Mouse (Mus musculus) bone marrow, adult 2 months (tissue): ENCODE data around the gene Daglb. TPM values are rescaled to one million over a fixed set of nuclear protein-coding genes. Genes with fewer than 3 reads are reported as not detected.

ENCODE experiments used
- H3K27ac ChIP-seq: fragments of 200-500 bp; 2 replicates; pipeline ENCODE4 v1.5.1; 2012; ENCODE audit warnings: low read depth, mild to moderate bottlenecking, control low read depth, inconsistent platforms, low read length; ENCODE audit not compliant: control insufficient read depth, poor library complexity, insufficient read depth
- H3K4me1 ChIP-seq: fragments of 200-500 bp; 2 replicates; pipeline ENCODE4 v1.6.1; 2011; ENCODE audit warnings: low read length; ENCODE audit not compliant: control insufficient read depth, insufficient read depth
- H3K4me3 ChIP-seq: fragments of 200-500 bp; replicated peaks from 2 replicates; pipeline ENCODE3; 2011; ENCODE audit warnings: mild to moderate bottlenecking, low read depth, low read length, control low read depth; ENCODE audit not compliant: control insufficient read depth
- CTCF ChIP-seq: fragments of 200-500 bp; IDR thresholded peaks from 2 replicates; pipeline ENCODE4 v1.5.1; 2011; ENCODE audit warnings: low read length, control low read depth; ENCODE audit not compliant: control insufficient read depth, insufficient read depth
- POLR2A ChIP-seq: fragments of 200-500 bp; IDR thresholded peaks from 2 replicates; pipeline ENCODE4 v1.6.1; 2011; ENCODE audit warnings: low read depth, mild to moderate bottlenecking, control low read depth, low read length, borderline replicate concordance; ENCODE audit not compliant: control insufficient read depth
- WGBS: fragments of 180-500 bp; shearing (Covaris S2); methylation state at CpG from one replicate; pipeline ENCODE4 v1.1.7; 2018; 5-methylcytosine and 5-hydroxymethylcytosine counted together
- polyA plus RNA-seq: library from polyadenylated mRNA; stranded (reverse); fragments of >200 nt; gene quantifications from 2 replicates; pipeline ENCODE4 v1.2.4, GENCODE M21; 2011; ENCODE audit warnings: low replicate concordance; ENCODE audit not compliant: missing spikeins, insufficient read depth, insufficient read length

Daglb gene
- polyA plus RNA-seq, 1 experiment, result 12.4 TPM

DNA sequence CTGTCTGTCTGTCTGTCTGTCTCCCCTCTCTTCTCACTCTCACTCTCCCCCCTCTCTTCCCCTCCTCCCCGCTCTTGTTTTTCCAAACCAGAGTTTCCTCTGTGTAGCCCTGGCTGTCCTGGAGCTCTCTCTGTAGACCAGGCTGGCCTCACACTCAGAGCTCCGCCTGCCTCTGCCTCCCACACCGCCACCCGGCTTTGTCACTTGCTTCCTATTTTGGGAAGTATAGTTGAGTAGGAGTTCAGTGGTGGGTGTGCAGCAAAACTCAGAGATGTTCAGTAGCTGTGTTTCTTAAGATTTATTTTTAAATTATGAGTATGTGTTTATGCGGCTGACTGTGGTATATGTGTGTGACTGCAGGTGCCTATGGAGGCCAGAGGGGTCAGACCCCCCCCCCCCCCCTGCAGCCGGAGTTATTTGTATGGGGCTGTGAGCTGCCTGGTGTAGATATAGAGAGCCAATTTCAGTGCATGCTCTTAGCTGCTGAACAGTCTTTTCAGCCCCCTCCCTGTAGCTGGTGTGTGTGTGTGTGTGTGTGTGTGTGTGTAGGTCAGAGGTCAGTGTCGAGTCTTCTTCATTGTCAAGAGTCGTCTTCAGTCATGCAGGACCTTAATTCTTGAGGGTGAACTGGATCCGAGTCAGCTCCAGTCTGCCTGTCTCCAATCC, 7.7 kb downstream of the Daglb start:
- 66% methylated on average over 9 of the region's 9 CpGs for WGBS
- peaks cover 7% of the 10 kb centered on the region; the same call in 1 of the 2 replicates for H3K4me1 ChIP-seq
- H3K4me3 ChIP-seq, result no peak overlapping the region
- no peak for TF ChIP-seq POLR2A
- no peak for TF ChIP-seq CTCF
- H3K27ac ChIP-seq, result no peak overlapping the region

DNA sequence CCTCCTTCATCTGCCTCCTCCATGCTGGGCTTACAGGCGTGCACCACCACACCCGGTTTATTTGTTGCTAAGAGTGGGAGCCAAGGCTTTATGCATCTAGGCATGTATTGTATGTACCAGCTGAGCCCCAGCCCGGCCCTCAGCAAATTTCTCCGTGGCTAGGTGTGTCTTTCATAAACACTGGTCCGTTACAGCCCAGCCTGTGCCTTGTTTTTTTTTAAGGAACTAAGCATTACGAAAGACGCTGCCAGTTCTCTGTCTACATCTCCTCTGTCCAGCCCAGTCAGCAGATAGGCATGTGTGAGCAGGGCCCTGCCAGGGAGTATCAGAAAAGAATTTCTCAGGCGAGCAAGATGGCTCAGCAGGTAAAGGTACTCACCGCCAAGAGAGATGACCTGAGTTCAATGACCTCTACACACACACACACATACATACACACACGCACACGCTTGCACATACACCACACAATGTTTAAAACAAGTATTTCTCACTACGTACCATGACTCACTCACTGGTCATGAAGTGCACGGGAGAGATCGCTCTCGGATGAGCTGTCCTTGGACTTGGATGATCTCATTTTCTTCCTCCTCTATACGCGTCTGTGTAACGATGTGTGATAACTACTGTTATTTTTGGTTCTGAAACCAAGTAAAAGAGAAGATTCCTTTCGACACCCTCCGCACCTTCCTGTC, 10.9 kb downstream of the Daglb start:
- no peak overlapping the region for H3K4me3 ChIP-seq
- peak overlapping the region; percentile 75 for H3K27ac ChIP-seq
- no peak for TF ChIP-seq CTCF
- no peak for TF ChIP-seq POLR2A
- WGBS, result 57% methylated on average over 20 of the region's 20 CpGs
- peaks cover 7% of the 10 kb centered on the region; the same call in 1 of the 2 replicates for H3K4me1 ChIP-seq

- TF ChIP-seq POLR2A, result no peak
- WGBS, result 95% methylated on average over 6 of the region's 6 CpGs
- Histone ChIP-seq H3K27ac (no peak overlapping the region; the same call in 1 of the 2 replicates), H3K4me1 (peaks cover 7% of the 10 kb centered on the region; the same call in 1 of the 2 replicates), H3K4me3 (no peak overlapping the region)
These were observed 11.6 kb downstream of the Daglb start for GRCm38 (mm10) chr5:143476013-143476412.

DNA sequence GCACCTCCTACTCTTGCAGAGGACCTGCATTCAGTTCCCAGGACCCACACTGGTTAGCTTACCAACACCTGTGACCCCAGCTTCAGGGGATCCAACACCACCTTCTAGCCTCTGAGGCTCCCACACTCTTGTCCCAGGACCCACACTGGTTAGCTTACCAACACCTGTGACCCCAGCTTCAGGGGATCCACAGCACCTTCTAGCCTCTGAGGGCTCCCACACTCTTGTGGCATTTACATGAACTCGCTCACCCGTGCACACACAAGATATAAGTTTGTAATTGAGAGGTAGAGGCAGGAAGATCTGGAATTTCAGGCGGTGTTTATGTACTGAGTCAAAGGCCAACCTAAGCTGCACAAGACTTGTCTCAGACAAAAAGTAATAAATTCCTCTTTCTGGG, 13.5 kb downstream of the Daglb start:
- TF ChIP-seq CTCF (no peak), POLR2A (no peak)
- Histone ChIP-seq H3K4me1 (peaks cover 4% of the 10 kb centered on the region; the same call in 1 of the 2 replicates), H3K4me3 (no peak overlapping the region), H3K27ac (no peak overlapping the region)
- WGBS, result 97% methylated on average over 3 of the region's 3 CpGs

DNA sequence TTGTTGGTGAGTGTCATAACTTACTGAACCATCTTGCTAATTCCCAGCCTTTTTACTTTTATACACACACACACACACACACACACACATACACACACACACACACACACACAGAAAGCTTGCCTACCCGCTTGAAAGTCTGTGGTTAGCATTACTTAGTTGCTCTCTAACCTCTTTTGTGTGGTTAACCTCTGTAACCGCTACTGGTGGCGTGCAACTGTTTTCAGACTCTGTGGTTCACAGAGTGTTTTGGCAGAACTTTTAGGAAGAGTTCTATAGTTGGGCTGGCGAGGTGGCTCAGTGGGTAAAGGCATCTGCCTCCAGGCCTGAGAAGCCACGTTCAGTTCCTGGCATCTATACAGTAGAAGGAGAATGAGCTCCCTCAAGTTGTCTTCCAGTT, 20.6 kb downstream of the Daglb start:
- TF ChIP-seq POLR2A (no peak), CTCF (no peak)
- Histone ChIP-seq H3K4me1 (peaks cover 1% of the 10 kb centered on the region; the same call in 1 of the 2 replicates), H3K27ac (no peak overlapping the region), H3K4me3 (no peak overlapping the region)
- whole genome bisulfite sequencing, result 17% methylated on average over 5 of the region's 5 CpGs

DNA sequence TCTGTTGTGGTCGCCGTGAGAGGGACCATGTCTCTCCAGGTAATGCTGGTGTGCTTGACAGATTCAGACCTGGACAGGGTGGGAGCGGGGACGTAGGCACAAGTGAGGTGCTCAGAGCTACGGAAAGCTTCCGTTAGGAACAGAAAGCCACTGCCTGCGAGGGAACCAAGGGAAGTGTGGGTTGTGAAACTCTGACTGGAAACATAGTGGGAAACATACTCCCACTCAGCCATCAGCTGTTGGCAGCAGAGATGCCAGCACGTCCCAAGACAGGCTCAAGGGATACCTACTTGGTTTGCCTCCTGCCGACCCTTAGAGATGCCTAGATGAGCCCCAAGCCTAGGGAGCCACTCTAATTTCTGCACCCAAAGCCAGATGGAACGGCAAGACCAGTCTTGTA, 22.8 kb downstream of the Daglb start:
- Histone ChIP-seq H3K27ac (no peak overlapping the region), H3K4me3 (no peak overlapping the region), H3K4me1 (peaks cover 4% of the 10 kb centered on the region; the same call in 1 of the 2 replicates)
- TF ChIP-seq CTCF (no peak), POLR2A (no peak)
- 66% methylated on average over 10 of the region's 10 CpGs for WGBS

GRCm38 (mm10) chr5:143487998-143488397, 23.6 kb downstream of the Daglb start:
- TF ChIP-seq POLR2A (no peak), CTCF (no peak)
- Histone ChIP-seq H3K27ac (no peak overlapping the region), H3K4me1 (peaks cover 4% of the 10 kb centered on the region; the same call in 1 of the 2 replicates), H3K4me3 (no peak overlapping the region)
- WGBS, result 72% methylated on average over 5 of the region's 5 CpGs

GRCm38 (mm10) chr5:143489749-143490342, 25.5 kb downstream of the Daglb start:
- TF ChIP-seq CTCF (no peak), POLR2A (no peak)
- Histone ChIP-seq H3K27ac (peak overlapping the region; percentile 9; the same call in 1 of the 2 replicates), H3K4me1 (peaks cover 4% of the 10 kb centered on the region; the same call in 1 of the 2 replicates), H3K4me3 (no peak overlapping the region)
- WGBS, result 60% methylated on average over 14 of the region's 14 CpGs
